Mouse (Mus musculus): ENCODE results near the gene Armh1. TPM values are rescaled to one million over a fixed set of nuclear protein-coding genes. Genes with fewer than 3 reads are reported as not detected.

Armh1 gene
- not detected in 2 replicates for total RNA-seq (2023)

DNA sequence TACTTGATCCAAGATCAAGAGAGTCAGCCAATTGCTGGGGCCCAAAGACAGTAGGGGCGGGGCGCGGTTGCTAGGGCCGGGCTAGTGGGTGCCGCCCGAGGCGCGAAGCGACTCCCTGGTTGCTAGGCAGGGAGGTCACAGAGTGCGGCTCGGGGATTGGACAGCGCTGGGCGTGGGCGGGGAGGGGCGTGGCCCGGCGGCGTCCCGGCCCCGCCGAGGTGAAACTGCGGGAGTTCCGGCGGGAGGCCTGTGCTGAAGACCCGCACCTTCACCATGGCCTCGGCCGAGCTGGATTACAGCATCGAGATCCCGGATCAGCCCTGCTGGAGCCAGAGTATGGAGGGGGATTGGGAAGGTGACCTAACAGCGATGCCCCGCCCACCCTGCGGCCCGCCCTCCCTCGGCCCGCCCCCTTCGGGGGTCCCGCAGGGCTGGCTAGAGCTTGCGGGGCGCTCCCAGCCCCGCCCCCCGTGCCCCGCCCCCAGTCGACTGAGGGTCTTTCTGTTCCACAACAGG is at the start of gene Armh1, which contains the start of gene Tmem53:
Armh1 (minus strand) TSS at position 325 of the 516 bp plus-strand sequence.
Tmem53 (plus strand) TSS at position 151 of the 516 bp plus-strand sequence.

DNA sequence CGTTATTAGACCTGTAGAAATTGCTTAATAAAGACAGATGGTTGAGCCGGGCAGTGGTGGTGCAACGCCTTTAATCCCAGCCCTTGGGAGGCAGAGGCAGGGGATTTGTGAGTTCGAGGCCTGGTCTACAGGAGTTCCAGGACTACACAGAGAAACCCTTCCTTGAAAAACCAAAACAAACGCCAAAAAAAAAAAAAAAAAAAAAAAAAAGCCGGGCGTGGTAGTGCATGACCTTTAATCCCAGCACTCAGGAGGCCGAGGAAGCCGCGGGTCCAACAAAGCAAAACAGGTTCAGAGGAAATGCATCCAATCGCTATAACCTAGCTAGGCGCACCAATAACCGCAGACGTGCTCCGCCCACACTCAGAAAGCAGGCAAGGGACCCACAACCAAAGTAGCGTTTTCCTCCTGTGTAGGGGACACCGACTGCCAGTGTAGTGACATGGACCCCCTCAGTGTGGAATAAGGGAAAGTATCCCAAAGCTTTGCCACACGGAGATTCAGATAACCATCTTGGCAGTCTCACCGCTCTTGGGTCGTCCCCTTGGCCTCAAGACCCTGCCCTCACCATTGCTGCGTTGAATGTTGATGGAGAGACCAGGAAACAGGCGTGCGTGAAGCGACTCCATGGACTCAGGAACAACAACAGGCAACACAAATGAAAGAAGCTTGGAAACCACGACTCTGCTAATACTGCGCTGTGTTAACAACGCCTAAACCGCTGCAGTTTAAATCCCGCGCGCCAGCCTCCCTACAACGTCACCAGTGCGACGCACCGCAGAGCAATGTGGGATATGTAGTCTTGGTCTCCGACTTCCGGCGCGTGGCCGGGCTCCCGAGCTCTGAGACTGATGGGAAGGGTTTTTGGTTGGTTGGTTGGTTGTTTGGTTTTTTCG is 69.8 kb downstream of the Armh1 start, which contains the start of gene Kif2c:
Kif2c (minus strand) TSS at position 777 of the 896 bp plus-strand sequence.

Other genes starting within 250 kb of the Armh1 start
- gene Eif2b3, start 232.7 kb downstream of the Armh1 start, total RNA-seq (2023) = 2.9 and 3.8 TPM in 2 replicates
- gene Ptch2, start 156.1 kb downstream of the Armh1 start, total RNA-seq (2023) = 2.7 and 6.0 TPM in 2 replicates
- 31.9 and 50.6 TPM in 2 replicates for gene Btbd19, start 126.4 kb downstream of the Armh1 start, total RNA-seq (2023)
- gene Tctex1d4, start 125.3 kb downstream of the Armh1 start, total RNA-seq (2023) = 0.69 and 1.1 TPM in 2 replicates
- gene Plk3, start 118.2 kb downstream of the Armh1 start, total RNA-seq (2023) = 385 and 528 TPM in 2 replicates
- gene Rps8, start 95.9 kb downstream of the Armh1 start, total RNA-seq (2023) = 525 and 591 TPM in 2 replicates
- 15.8 and 17.1 TPM in 2 replicates for gene Kif2c, start 69.5 kb downstream of the Armh1 start, total RNA-seq (2023)
- gene Tmem53, start 174 bp downstream of the Armh1 start, total RNA-seq (2023) = 0.45 and 1.5 TPM in 2 replicates
- 60.7 and 92.9 TPM in 2 replicates for gene Rnf220, start 244.9 kb upstream of the Armh1 start, total RNA-seq (2023)